Mouse (Mus musculus) kidney, postnatal 0 days (tissue): ENCODE measurements around the gene Elmod3. TPM values are rescaled to one million over a fixed set of nuclear protein-coding genes. Genes with fewer than 3 reads are reported as not detected.

ENCODE experiments used
- ATAC-seq: fragments of 200-750 bp; cut with Nextera tagmentation; replicated peaks from 2 replicates; pipeline ENCODE4 v1.8.0; 2017; ENCODE audit warnings: low read depth, moderate number of reproducible peaks, moderate TSS enrichment, moderate library complexity; ENCODE audit not compliant: low FRiP score
- DNase-seq: peaks from one replicate; pipeline ENCODE4 v3.0.0-alpha.2; 2016; ENCODE audit warnings: low spot score
- H3K27ac ChIP-seq: fragments of 300-500 bp; sonication (generic); 2 replicates; pipeline ENCODE4 v1.5.1; 2014; ENCODE audit warnings: mild to moderate bottlenecking
- H3K27me3 ChIP-seq: fragments of 300-500 bp; sonication (generic); 2 replicates; pipeline ENCODE4 v1.6.1; 2014; ENCODE audit warnings: low read length, mixed read lengths; ENCODE audit not compliant: insufficient read depth
- H3K36me3 ChIP-seq: fragments of 300-500 bp; sonication (generic); 2 replicates; pipeline ENCODE4 v1.6.1; 2014; ENCODE audit warnings: low read length, mixed read lengths; ENCODE audit not compliant: insufficient read depth
- H3K4me1 ChIP-seq: fragments of 300-500 bp; sonication (generic); replicated peaks from 2 replicates; pipeline ENCODE4 v1.6.1; 2014; ENCODE audit warnings: antibody characterized with exemption, low read length, mixed read lengths; ENCODE audit not compliant: insufficient read depth
- H3K4me2 ChIP-seq: fragments of 300-500 bp; sonication (generic); 2 replicates; pipeline ENCODE4 v1.6.1; 2014; ENCODE audit warnings: mild to moderate bottlenecking, low read length, moderate library complexity, mixed read lengths
- H3K4me3 ChIP-seq: fragments of 300-500 bp; sonication (generic); replicated peaks from 2 replicates; pipeline ENCODE4 v1.5.1; 2014; ENCODE audit warnings: low read depth, low read length
- H3K9ac ChIP-seq: fragments of 300-500 bp; sonication (generic); 2 replicates; pipeline ENCODE4 v1.6.1; 2014; ENCODE audit warnings: low read depth, low read length
- H3K9me3 ChIP-seq: fragments of 300-500 bp; sonication (generic); replicated peaks from 2 replicates; pipeline ENCODE4 v1.6.1; 2016; ENCODE audit warnings: low read length, inconsistent platforms, mixed read lengths
- CTCF ChIP-seq: IDR thresholded peaks from 2 replicates; pipeline ENCODE4 v1.5.1; 2016; ENCODE audit warnings: antibody characterized with exemption, low read depth, mild to moderate bottlenecking, moderate library complexity
- WGBS: fragments of 180-500 bp; shearing (Covaris S2); extraction: QIAGEN DNeasy Blood & Tissue Kit; methylation state at CpG from one replicate; pipeline ENCODE4 v1.1.7; 2014; 5-methylcytosine and 5-hydroxymethylcytosine counted together
- polyA plus RNA-seq: library from polyadenylated mRNA; unstranded; fragments of >200 nt; fragmentation: Nextera tagmentation; extraction: Ambion mirVana; gene quantifications from 2 replicates; pipeline ENCODE4 v1.2.1, GENCODE M21; 2015

The Elmod3 gene
- polyA plus RNA-seq, 1 experiment from 2014 or later: 16.2 TPM

DNA sequence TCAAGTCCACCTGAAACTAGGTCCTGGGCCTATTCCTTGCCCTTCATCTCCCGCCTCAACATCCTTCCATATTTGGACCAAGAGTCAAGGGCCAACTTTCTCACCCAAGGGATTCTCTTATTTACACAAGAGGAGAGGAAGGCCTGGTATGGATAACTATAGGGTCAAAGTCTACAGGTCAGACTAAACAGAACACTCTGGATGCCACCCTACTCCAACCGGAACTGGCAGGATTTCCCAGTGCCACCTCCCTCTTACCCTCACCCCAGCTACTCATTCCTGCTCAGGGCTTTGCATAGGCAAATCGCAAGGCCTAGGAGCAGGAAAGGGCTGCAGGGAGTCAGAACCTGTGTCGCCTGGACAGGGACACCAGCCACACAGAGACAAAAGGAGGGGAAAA is 75.0 kb downstream of the Elmod3 start:
- WGBS: 77% methylated on average over 4 of the region's 4 CpGs
- Histone ChIP-seq H3K9me3 (no peaks in the 10 kb centered on the region), H3K27me3 (no peaks in the 10 kb centered on the region), H3K4me1 (peaks cover 15% of the 10 kb centered on the region), H3K9ac (no peak overlapping the region), H3K4me3 (no peak overlapping the region), H3K36me3 (no peaks in the 10 kb centered on the region), H3K4me2 (no peak overlapping the region), H3K27ac (no peak overlapping the region)
- no peak for TF ChIP-seq CTCF
- ATAC-seq (no peak), DNase-seq (no peak)

GRCm38 (mm10) chr6:72522288-72522687 is 75.9 kb downstream of the Elmod3 start:
- H3K4me2 ChIP-seq: no peak overlapping the region
- H3K9ac ChIP-seq: no peak overlapping the region
- H3K4me3 ChIP-seq: no peak overlapping the region
- ATAC-seq (no peak), DNase-seq (no peak)
- H3K9me3 ChIP-seq: no peaks in the 10 kb centered on the region
- no peak for TF ChIP-seq CTCF
- no peak overlapping the region for H3K27ac ChIP-seq
- H3K4me1 ChIP-seq: peaks cover 15% of the 10 kb centered on the region
- 59% methylated on average over 5 of the region's 5 CpGs for WGBS
- no peaks in the 10 kb centered on the region for H3K27me3 ChIP-seq
- no peaks in the 10 kb centered on the region for H3K36me3 ChIP-seq

DNA sequence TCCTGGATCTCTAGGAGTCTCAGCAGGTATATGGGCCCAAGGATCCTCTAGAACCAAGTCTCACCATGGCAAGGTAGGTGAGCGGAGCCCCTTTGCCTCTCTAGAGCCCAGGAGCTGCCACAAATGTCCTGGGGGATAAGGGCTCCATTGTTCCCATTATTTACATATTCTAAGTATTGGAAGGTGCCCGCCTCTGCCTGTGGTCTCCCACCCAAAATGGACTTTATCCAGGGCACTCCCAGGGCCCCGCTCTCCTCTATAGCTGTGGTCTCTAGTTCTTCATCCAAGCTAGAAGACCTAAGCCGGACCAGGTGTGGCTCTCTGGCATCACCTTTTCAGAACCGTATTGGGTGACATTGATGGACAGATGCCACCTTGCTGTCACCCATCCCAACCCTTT is 76.6 kb downstream of the Elmod3 start, which contains the start of gene Sh2d6:
Sh2d6 (minus strand) TSS at position 101 of the 400 bp plus-strand sequence.
- no peaks in the 10 kb centered on the region for H3K36me3 ChIP-seq
- no peak for TF ChIP-seq CTCF
- H3K4me3 ChIP-seq: no peak within 1 kb of the TSS
- no peak for DNase-seq
- no peak for ATAC-seq
- no peaks in the 10 kb centered on the region for H3K27me3 ChIP-seq
- WGBS: 90% methylated on average over 5 of the region's 5 CpGs
- H3K4me2 ChIP-seq: no peak within 1 kb of the TSS
- no peak within 1 kb of the TSS for H3K9ac ChIP-seq
- no peak within 1 kb of the TSS for H3K27ac ChIP-seq
- H3K4me1 ChIP-seq: peaks cover 15% of the 10 kb centered on the region
- no peaks in the 10 kb centered on the region for H3K9me3 ChIP-seq

- WGBS: 94% methylated on average over 5 of the region's 5 CpGs
- TF ChIP-seq CTCF: no peak
- Histone ChIP-seq H3K9ac (no peak overlapping the region), H3K27ac (no peak overlapping the region), H3K4me1 (peaks cover 15% of the 10 kb centered on the region), H3K27me3 (no peaks in the 10 kb centered on the region), H3K4me2 (no peak overlapping the region), H3K36me3 (no peaks in the 10 kb centered on the region), H3K9me3 (no peaks in the 10 kb centered on the region), H3K4me3 (no peak overlapping the region)
- no peak for ATAC-seq
- DNase-seq: no peak
Observed at GRCm38 (mm10) chr6:72520904-72521303, 77.3 kb downstream of the Elmod3 start.

DNA sequence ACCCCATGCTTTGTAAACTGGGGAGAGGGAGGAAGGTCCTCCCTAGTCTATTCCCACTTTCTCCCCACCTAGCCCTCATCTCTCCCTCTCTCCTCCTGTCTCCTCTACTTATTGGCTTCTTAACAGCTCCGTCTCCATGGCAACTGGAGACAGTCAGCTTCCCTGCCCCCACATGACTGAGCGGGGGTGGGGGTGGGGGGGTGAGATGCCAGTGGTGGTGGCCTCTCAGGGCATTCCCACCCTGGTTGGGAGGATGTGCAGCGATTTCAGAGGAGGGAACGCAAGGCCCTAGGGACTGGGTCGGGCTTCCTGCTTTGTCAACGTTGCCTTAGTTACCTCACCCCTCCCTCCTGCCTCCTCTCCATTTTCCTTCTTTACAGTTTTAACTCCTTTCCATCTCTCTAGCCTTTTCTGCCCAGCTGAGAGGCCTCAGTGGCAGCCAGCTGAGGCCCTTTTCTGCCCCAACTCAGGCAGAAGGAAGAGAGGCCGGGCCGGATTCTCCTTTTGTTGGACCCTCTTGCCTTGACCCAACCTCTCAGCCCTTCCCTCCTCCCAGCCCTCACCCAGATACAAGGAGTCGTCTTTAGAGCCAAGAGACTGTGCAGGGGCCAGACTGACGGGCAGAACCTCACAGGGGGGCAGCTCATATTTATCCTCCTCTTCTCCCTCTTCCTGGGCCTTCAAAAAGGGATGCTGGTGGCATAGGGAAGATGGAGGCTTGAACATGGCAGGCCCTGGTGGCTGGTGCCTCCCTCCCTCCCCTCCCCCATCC is 78.1 kb downstream of the Elmod3 start:
- Histone ChIP-seq H3K9ac (no peak overlapping the region), H3K4me3 (no peak overlapping the region), H3K36me3 (no peaks in the 10 kb centered on the region), H3K4me2 (peak overlapping the region; percentile 38), H3K4me1 (peaks cover 15% of the 10 kb centered on the region), H3K27ac (peak overlapping the region; percentile 57; the same call in 1 of the 2 replicates), H3K27me3 (no peaks in the 10 kb centered on the region), H3K9me3 (no peaks in the 10 kb centered on the region)
- TF ChIP-seq CTCF: no peak
- ATAC-seq: peak; percentile 38; the same call in 1 of the 2 replicates
- 14% methylated on average over 10 of the region's 10 CpGs for WGBS
- DNase-seq: peak; percentile 82

DNA sequence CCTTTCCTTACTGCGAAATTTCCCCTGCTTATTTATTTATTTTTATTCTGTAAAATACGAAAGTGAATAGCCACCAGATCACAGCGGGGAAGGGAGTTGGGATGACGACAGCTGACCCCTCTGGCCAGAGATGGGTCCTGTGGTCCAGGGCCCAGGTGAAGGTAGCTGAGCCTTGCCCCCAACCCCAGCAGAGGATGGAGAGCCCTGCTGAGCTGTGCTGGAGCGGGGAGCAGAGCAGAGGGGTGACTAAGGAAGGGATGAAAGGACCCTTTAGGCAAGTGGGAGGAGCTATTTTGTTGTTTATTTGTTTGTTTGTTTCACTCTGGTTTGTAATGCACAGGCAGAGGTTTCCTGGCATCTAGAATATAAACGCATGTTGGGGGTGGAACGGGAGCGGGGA is 78.9 kb downstream of the Elmod3 start:
- no peak overlapping the region for H3K27ac ChIP-seq
- ATAC-seq: no peak
- no peak for TF ChIP-seq CTCF
- no peak overlapping the region for H3K9ac ChIP-seq
- peak overlapping the region; percentile 38; the same call in 1 of the 2 replicates for H3K4me2 ChIP-seq
- no peaks in the 10 kb centered on the region for H3K27me3 ChIP-seq
- H3K9me3 ChIP-seq: no peaks in the 10 kb centered on the region
- peaks cover 15% of the 10 kb centered on the region for H3K4me1 ChIP-seq
- no peak overlapping the region for H3K4me3 ChIP-seq
- 34% methylated on average over 8 of the region's 8 CpGs for whole genome bisulfite sequencing
- no peaks in the 10 kb centered on the region for H3K36me3 ChIP-seq
- DNase-seq: no peak
